Mouse (Mus musculus): ENCODE data around the gene Adgrl3. TPM values are rescaled to one million over a fixed set of nuclear protein-coding genes. Genes with fewer than 3 reads are reported as not detected.

Adgrl3 gene
- total and polyA plus RNA-seq, 3 experiments: not detected

DNA sequence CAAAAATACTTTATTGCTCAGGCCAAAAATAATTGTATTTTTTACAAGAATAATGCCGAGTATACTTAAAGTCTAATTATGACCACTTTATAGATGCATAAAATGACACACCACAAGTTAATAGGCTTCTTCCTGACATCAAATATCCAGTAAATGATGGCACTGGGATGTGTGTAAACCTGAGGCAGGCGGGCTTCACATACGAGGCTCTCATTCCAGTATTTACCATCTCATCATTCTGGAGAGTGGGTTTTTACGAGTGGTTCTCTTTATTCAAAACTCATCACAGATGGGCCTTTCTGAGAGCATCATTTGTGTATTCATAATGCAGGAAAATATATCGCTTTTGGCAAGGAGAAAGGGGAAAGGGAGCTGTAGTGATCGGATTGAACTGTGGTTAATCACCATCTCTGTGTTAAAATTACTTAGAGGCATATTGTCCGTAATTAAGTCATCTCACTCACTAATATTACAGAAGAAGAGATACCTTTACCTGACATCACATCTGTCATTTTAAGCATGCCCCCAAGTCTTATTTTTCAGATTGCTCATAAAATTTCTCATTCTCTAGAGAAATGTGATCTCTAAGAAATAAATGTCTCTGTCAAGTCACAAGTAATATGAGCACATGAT, 737.3 kb downstream of the Adgrl3 start:
- Histone ChIP-seq H3K9ac (ENCODE audit: control insufficient read depth, low read depth, low read length, poor library complexity, severe bottlenecking) (no peak overlapping the region), H3K9me3 (replicated peaks; ENCODE audit: insufficient read depth, low read length) (no peaks in the 10 kb centered on the region), H3K27ac (ENCODE audit: control insufficient read depth, low read depth, low read length) (no peak overlapping the region), H3K36me3 (ENCODE audit: control insufficient read depth in 1 of 2, insufficient read depth in 2 of 2, low read length in 2 of 2) (no peaks in the 10 kb centered on the region), H3K4me3 (ENCODE audit: control insufficient read depth in 1 of 2, insufficient read depth in 1 of 2, low read depth in 2 of 2, low read length in 2 of 2) (no peak overlapping the region), H3K4me1 (ENCODE audit: control insufficient read depth in 1 of 2, insufficient read depth in 2 of 2, low read length in 2 of 2) (no peaks in the 10 kb centered on the region), H3K27me3 (ENCODE audit: control insufficient read depth in 1 of 2, insufficient read depth in 2 of 2, low read length in 2 of 2) (no peaks in the 10 kb centered on the region), H3K79me2 (ENCODE audit: control insufficient read depth, insufficient read depth, low read length, poor library complexity) (no peaks in the 10 kb centered on the region)
- TF ChIP-seq ZKSCAN1 (IDR thresholded peaks at IDR 0.05; ENCODE audit: low read depth, low read length): no peak
- TF ChIP-seq JUND (IDR thresholded peaks at IDR 0.05; ENCODE audit: low read depth, low read length): no peak
- no peak for TF ChIP-seq TCF12 (IDR thresholded peaks at IDR 0.05; ENCODE audit: low read depth, low read length)
- TF ChIP-seq SIN3A (IDR thresholded peaks at IDR 0.05; ENCODE audit: low read length): no peak
- TF ChIP-seq ELF1 (IDR thresholded peaks at IDR 0.05; ENCODE audit: low read depth, low read length): no peak
- TF ChIP-seq MYC (IDR thresholded peaks at IDR 0.05; ENCODE audit: low read depth, low read length): no peak
- TF ChIP-seq CTCF (IDR thresholded peaks at IDR 0.05 in 2 of 3, conservative IDR thresholded peaks at IDR 0.05 in 1 of 3; ENCODE audit: control insufficient read depth in 1 of 3, insufficient read depth in 1 of 3, low read depth in 2 of 3, low read length in 3 of 3, poor library complexity in 1 of 3, severe bottlenecking in 1 of 3): no peak
- TF ChIP-seq BHLHE40 (IDR thresholded peaks at IDR 0.05; ENCODE audit: borderline replicate concordance, low read depth, low read length): no peak
- no peak for TF ChIP-seq RAD21 (IDR thresholded peaks at IDR 0.05; ENCODE audit: low read depth, low read length)
- no peak for TF ChIP-seq HCFC1 (IDR thresholded peaks at IDR 0.05; ENCODE audit: low read depth, low read length)
- no peak for TF ChIP-seq GABPA (IDR thresholded peaks at IDR 0.05; ENCODE audit: low read depth, low read length)
- no peak for TF ChIP-seq NRF1 (IDR thresholded peaks at IDR 0.05; ENCODE audit: insufficient read depth, low read depth, low read length, poor library complexity, severe bottlenecking)
- TF ChIP-seq ZC3H11A (IDR thresholded peaks at IDR 0.05; ENCODE audit: low read depth, low read length): no peak
- TF ChIP-seq TBP (IDR thresholded peaks at IDR 0.05; ENCODE audit: low read depth, low read length): no peak
- no peak for TF ChIP-seq ETS1 (IDR thresholded peaks at IDR 0.05; ENCODE audit: low read depth, low read length)
- no peak for DNase-seq (ENCODE audit: low read depth, low spot score)

GRCm38 (mm10) chr5:81776234-81776633, 756.3 kb downstream of the Adgrl3 start:
- no peaks in the 10 kb centered on the region for H3K9me3 ChIP-seq (replicated peaks; ENCODE audit: insufficient read depth, low read length)
- no peak overlapping the region for H3K27ac ChIP-seq (ENCODE audit: control insufficient read depth, low read depth, low read length)
- no peaks in the 10 kb centered on the region for H3K36me3 ChIP-seq (ENCODE audit: control insufficient read depth in 1 of 2, insufficient read depth in 2 of 2, low read length in 2 of 2)
- no peaks in the 10 kb centered on the region for H3K79me2 ChIP-seq (ENCODE audit: control insufficient read depth, insufficient read depth, low read length, poor library complexity)
- no peak overlapping the region for H3K4me3 ChIP-seq (ENCODE audit: control insufficient read depth in 1 of 2, insufficient read depth in 1 of 2, low read depth in 2 of 2, low read length in 2 of 2)
- H3K4me1 ChIP-seq (ENCODE audit: control insufficient read depth in 1 of 2, insufficient read depth in 2 of 2, low read length in 2 of 2): no peaks in the 10 kb centered on the region
- TF ChIP-seq NRF1 (IDR thresholded peaks at IDR 0.05; ENCODE audit: insufficient read depth, low read depth, low read length, poor library complexity, severe bottlenecking): no peak
- TF ChIP-seq GABPA (IDR thresholded peaks at IDR 0.05; ENCODE audit: low read depth, low read length): no peak
- TF ChIP-seq ZKSCAN1 (IDR thresholded peaks at IDR 0.05; ENCODE audit: low read depth, low read length): no peak
- TF ChIP-seq JUND (IDR thresholded peaks at IDR 0.05; ENCODE audit: low read depth, low read length): no peak
- TF ChIP-seq HCFC1 (IDR thresholded peaks at IDR 0.05; ENCODE audit: low read depth, low read length): no peak
- no peak for TF ChIP-seq RCOR1 (IDR thresholded peaks at IDR 0.05; ENCODE audit: low read depth, low read length)
- TF ChIP-seq MAX (IDR thresholded peaks at IDR 0.05; ENCODE audit: low read length): no peak
- TF ChIP-seq CHD2 (IDR thresholded peaks at IDR 0.05; ENCODE audit: low read length): no peak
- no peak for TF ChIP-seq SIN3A (IDR thresholded peaks at IDR 0.05; ENCODE audit: low read length)
- no peak for TF ChIP-seq MEF2A (IDR thresholded peaks at IDR 0.05; ENCODE audit: extremely low read depth, insufficient replicate concordance, low read depth, low read length, poor library complexity, severe bottlenecking)
- no peak for TF ChIP-seq ETS1 (IDR thresholded peaks at IDR 0.05; ENCODE audit: low read depth, low read length)
- no peak for TF ChIP-seq BHLHE40 (IDR thresholded peaks at IDR 0.05; ENCODE audit: borderline replicate concordance, low read depth, low read length)
- TF ChIP-seq POLR2A (IDR thresholded peaks at IDR 0.05; ENCODE audit: control insufficient read depth in 1 of 2, insufficient read depth in 1 of 2, low read depth in 1 of 2, low read length in 2 of 2, poor library complexity in 1 of 2): no peak
- TF ChIP-seq MYB (IDR thresholded peaks at IDR 0.05; ENCODE audit: low read depth, low read length): no peak
- TF ChIP-seq KAT2A (conservative IDR thresholded peaks at IDR 0.05; ENCODE audit: low read depth, low read length): no peak
- TF ChIP-seq E2F4 (IDR thresholded peaks at IDR 0.05; ENCODE audit: borderline replicate concordance, low read depth, low read length): no peak
- TF ChIP-seq GATA1 (IDR thresholded peaks at IDR 0.05; ENCODE audit: low read depth, low read length): no peak
- DNase-seq (ENCODE audit: low read depth, low spot score): no peak
- H3K9ac ChIP-seq (ENCODE audit: control insufficient read depth, low read depth, low read length, poor library complexity, severe bottlenecking): no peak overlapping the region
- H3K27me3 ChIP-seq (ENCODE audit: control insufficient read depth in 1 of 2, insufficient read depth in 2 of 2, low read length in 2 of 2): no peaks in the 10 kb centered on the region
